Mouse (Mus musculus): ENCODE results near the gene Glt6d1. TPM values are rescaled to one million over a fixed set of nuclear protein-coding genes. Genes with fewer than 3 reads are reported as not detected.

The Glt6d1 gene
- polyA plus RNA-seq, 1 experiment = not detected

- no peak overlapping the region for H3K27ac ChIP-seq (ENCODE audit: insufficient read depth, low read depth, low read length)
These were observed 2.3 kb downstream of the Glt6d1 start for GRCm38 (mm10) chr2:25813364-25813763.

GRCm38 (mm10) chr2:25811711-25812110 lies 3.9 kb downstream of the Glt6d1 start:
- Histone ChIP-seq H3K27ac (ENCODE audit: insufficient read depth, low read depth, low read length) (no peak overlapping the region), H3K4me3 (ENCODE audit: insufficient read depth, low read length) (no peak overlapping the region), H3K4me1 (ENCODE audit: control insufficient read depth, insufficient read depth, low read length) (no peaks in the 10 kb centered on the region)
- TF ChIP-seq CTCF (IDR thresholded peaks at IDR 0.05; ENCODE audit: low read depth, low read length) = no peak
- no peak for TF ChIP-seq POLR2A (IDR thresholded peaks at IDR 0.05; ENCODE audit: borderline replicate concordance, low read depth, low read length)

More at GRCm38 (mm10) chr2:25813364-25813763, 2.3 kb downstream of the Glt6d1 start:
- no peak for TF ChIP-seq POLR2A (IDR thresholded peaks at IDR 0.05; ENCODE audit: borderline replicate concordance, low read depth, low read length)
- no peak for TF ChIP-seq CTCF (IDR thresholded peaks at IDR 0.05; ENCODE audit: low read depth, low read length)
- Histone ChIP-seq H3K4me3 (ENCODE audit: insufficient read depth, low read length) (no peak overlapping the region), H3K4me1 (ENCODE audit: control insufficient read depth, insufficient read depth, low read length) (no peaks in the 10 kb centered on the region)

- no peak overlapping the region for H3K4me3 ChIP-seq (ENCODE audit: insufficient read depth, low read length)
- TF ChIP-seq POLR2A (IDR thresholded peaks at IDR 0.05; ENCODE audit: borderline replicate concordance, low read depth, low read length) = no peak
- TF ChIP-seq CTCF (IDR thresholded peaks at IDR 0.05; ENCODE audit: low read depth, low read length) = no peak
- no peaks in the 10 kb centered on the region for H3K4me1 ChIP-seq (ENCODE audit: control insufficient read depth, insufficient read depth, low read length)
- H3K27ac ChIP-seq (ENCODE audit: insufficient read depth, low read depth, low read length) = no peak overlapping the region
These were observed 17.6 kb downstream of the Glt6d1 start for GRCm38 (mm10) chr2:25798065-25798464.

- Histone ChIP-seq H3K4me1 (ENCODE audit: control insufficient read depth, insufficient read depth, low read length) (no peaks in the 10 kb centered on the region), H3K27ac (ENCODE audit: insufficient read depth, low read depth, low read length) (no peak overlapping the region), H3K4me3 (ENCODE audit: insufficient read depth, low read length) (no peak overlapping the region)
- TF ChIP-seq CTCF (IDR thresholded peaks at IDR 0.05; ENCODE audit: low read depth, low read length) = no peak
- TF ChIP-seq POLR2A (IDR thresholded peaks at IDR 0.05; ENCODE audit: borderline replicate concordance, low read depth, low read length) = no peak
These were observed 18.0 kb downstream of the Glt6d1 start for GRCm38 (mm10) chr2:25797635-25798034.

GRCm38 (mm10) chr2:25789092-25789491 lies 26.6 kb downstream of the Glt6d1 start:
- Histone ChIP-seq H3K27ac (ENCODE audit: insufficient read depth, low read depth, low read length) (no peak overlapping the region), H3K4me1 (ENCODE audit: control insufficient read depth, insufficient read depth, low read length) (no peaks in the 10 kb centered on the region), H3K4me3 (ENCODE audit: insufficient read depth, low read length) (no peak overlapping the region)
- TF ChIP-seq POLR2A (IDR thresholded peaks at IDR 0.05; ENCODE audit: borderline replicate concordance, low read depth, low read length) (no peak), CTCF (IDR thresholded peaks at IDR 0.05; ENCODE audit: low read depth, low read length) (no peak)

GRCm38 (mm10) chr2:25785573-25786322 lies 29.9 kb downstream of the Glt6d1 start:
- TF ChIP-seq POLR2A (IDR thresholded peaks at IDR 0.05; ENCODE audit: borderline replicate concordance, low read depth, low read length) = no peak
- TF ChIP-seq CTCF (IDR thresholded peaks at IDR 0.05; ENCODE audit: low read depth, low read length) = no peak
- Histone ChIP-seq H3K4me1 (ENCODE audit: control insufficient read depth, insufficient read depth, low read length) (no peaks in the 10 kb centered on the region), H3K27ac (ENCODE audit: insufficient read depth, low read depth, low read length) (no peak overlapping the region), H3K4me3 (ENCODE audit: insufficient read depth, low read length) (no peak overlapping the region)

GRCm38 (mm10) chr2:25781957-25782356 lies 33.7 kb downstream of the Glt6d1 start, which contains the start of gene Gm13539:
TSS of gene Gm13539 (plus strand) at chr2:25782257.
- no peak within 1 kb of the TSS for H3K27ac ChIP-seq (ENCODE audit: insufficient read depth, low read depth, low read length)
- H3K4me1 ChIP-seq (ENCODE audit: control insufficient read depth, insufficient read depth, low read length) = no peaks in the 10 kb centered on the region
- H3K4me3 ChIP-seq (ENCODE audit: insufficient read depth, low read length) = no peak within 1 kb of the TSS
- TF ChIP-seq CTCF (IDR thresholded peaks at IDR 0.05; ENCODE audit: low read depth, low read length) (no peak), POLR2A (IDR thresholded peaks at IDR 0.05; ENCODE audit: borderline replicate concordance, low read depth, low read length) (no peak)

GRCm38 (mm10) chr2:25780921-25781320 lies 34.7 kb downstream of the Glt6d1 start:
- no peaks in the 10 kb centered on the region for H3K4me1 ChIP-seq (ENCODE audit: control insufficient read depth, insufficient read depth, low read length)
- no peak overlapping the region for H3K4me3 ChIP-seq (ENCODE audit: insufficient read depth, low read length)
- no peak overlapping the region for H3K27ac ChIP-seq (ENCODE audit: insufficient read depth, low read depth, low read length)
- TF ChIP-seq CTCF (IDR thresholded peaks at IDR 0.05; ENCODE audit: low read depth, low read length) (no peak), POLR2A (IDR thresholded peaks at IDR 0.05; ENCODE audit: borderline replicate concordance, low read depth, low read length) (no peak)

GRCm38 (mm10) chr2:25779076-25779475 lies 36.6 kb downstream of the Glt6d1 start:
- TF ChIP-seq CTCF (IDR thresholded peaks at IDR 0.05; ENCODE audit: low read depth, low read length) (no peak), POLR2A (IDR thresholded peaks at IDR 0.05; ENCODE audit: borderline replicate concordance, low read depth, low read length) (no peak)
- H3K4me1 ChIP-seq (ENCODE audit: control insufficient read depth, insufficient read depth, low read length) = no peaks in the 10 kb centered on the region
- H3K27ac ChIP-seq (ENCODE audit: insufficient read depth, low read depth, low read length) = no peak overlapping the region
- H3K4me3 ChIP-seq (ENCODE audit: insufficient read depth, low read length) = no peak overlapping the region

- H3K4me1 ChIP-seq (ENCODE audit: control insufficient read depth, insufficient read depth, low read length) = no peaks in the 10 kb centered on the region
- no peak within 1 kb of the TSS for H3K27ac ChIP-seq (ENCODE audit: insufficient read depth, low read depth, low read length)
- TF ChIP-seq POLR2A (IDR thresholded peaks at IDR 0.05; ENCODE audit: borderline replicate concordance, low read depth, low read length) (no peak), CTCF (IDR thresholded peaks at IDR 0.05; ENCODE audit: low read depth, low read length) (no peak)
- no peak within 1 kb of the TSS for H3K4me3 ChIP-seq (ENCODE audit: insufficient read depth, low read length)
These were observed 38.9 kb downstream of the Glt6d1 start, which contains the start of gene Lcn11 for GRCm38 (mm10) chr2:25776717-25777116. TSS of gene Lcn11 (plus strand) at chr2:25777017.

All from bone marrow macrophage, adult 2 months (primary cell).